Mouse (Mus musculus): ENCODE data around the gene Pcdh7.

GRCm38 (mm10) chr5:57714621-57715523 lies 2.9 kb upstream of the Pcdh7 start:
- peak; percentile 30; the same call in 1 of the 2 replicates for TF ChIP-seq POLR2A (IDR thresholded peaks at IDR 0.05; ENCODE audit: insufficient read depth, low read depth, low read length)
- no peak for TF ChIP-seq CTCF (IDR thresholded peaks at IDR 0.05; ENCODE audit: insufficient read depth, low read depth, low read length)
